Comparison of ENCODE assay signal across 16 mouse cellular contexts in genomic region chr2:171765071-171765470, GRCm38 (mm10).
"Had no signal": no experiment of that assay in that cellular context is flagged by ENCODE, and none has a peak within 500 bp of the region (broad histone marks: within the 10 kb centered on the region; RNA-seq: fewer than 3 reads in every experiment).

No protein-coding gene starts in this region.

- DNase-seq: heart, postnatal 10 days; heart, postnatal 14 days; heart, postnatal 36 days; heart, postnatal 4 days; kidney, adult 11 months; kidney, adult 18-20 months; kidney, adult 2 months; kidney, adult 8-10 months; kidney, adult 9 months; kidney, postnatal 10 days; kidney, postnatal 14 days; kidney, postnatal 25 days; kidney, postnatal 36 days; kidney, postnatal 4 days; layer of hippocampus, adult 9-11 months; layer of hippocampus, postnatal 36 days had no signal
